Mouse (Mus musculus): Measurements from ENCODE around the gene Litaf. TPM values are rescaled to one million over a fixed set of nuclear protein-coding genes. Genes with fewer than 3 reads are reported as not detected.

Litaf gene
- total and polyA plus RNA-seq, 3 experiments: 25.7 to 50.1 TPM; not detected in 1

- H3K27ac ChIP-seq (ENCODE audit: control insufficient read depth, low read depth, low read length): no peak overlapping the region
- no peak for DNase-seq (ENCODE audit: low read depth, low spot score)
- no peaks in the 10 kb centered on the region for H3K4me1 ChIP-seq (ENCODE audit: control insufficient read depth in 1 of 2, insufficient read depth in 2 of 2, low read length in 2 of 2)
- no peak for TF ChIP-seq ETS1 (IDR thresholded peaks at IDR 0.05; ENCODE audit: low read depth, low read length)
- no peak for TF ChIP-seq BHLHE40 (IDR thresholded peaks at IDR 0.05; ENCODE audit: borderline replicate concordance, low read depth, low read length)
- no peak for TF ChIP-seq MAZ (IDR thresholded peaks at IDR 0.05; ENCODE audit: low read depth, low read length)
- no peak for TF ChIP-seq E2F4 (IDR thresholded peaks at IDR 0.05; ENCODE audit: borderline replicate concordance, low read depth, low read length)
- TF ChIP-seq EP300 (IDR thresholded peaks at IDR 0.05; ENCODE audit: low read depth in 1 of 2, low read length in 2 of 2): no peak
- no peak for TF ChIP-seq NRF1 (IDR thresholded peaks at IDR 0.05; ENCODE audit: insufficient read depth, low read depth, low read length, poor library complexity, severe bottlenecking)
- no peak for TF ChIP-seq SIN3A (IDR thresholded peaks at IDR 0.05; ENCODE audit: low read length)
- TF ChIP-seq MXI1 (IDR thresholded peaks at IDR 0.05; ENCODE audit: low read depth, low read length): no peak
- H3K79me2 ChIP-seq (ENCODE audit: control insufficient read depth, insufficient read depth, low read length, poor library complexity): no peaks in the 10 kb centered on the region
- H3K36me3 ChIP-seq (ENCODE audit: control insufficient read depth in 1 of 2, insufficient read depth in 2 of 2, low read length in 2 of 2): no peaks in the 10 kb centered on the region
- peaks cover 0 to 9% of the 10 kb centered on the region in 2 experiments; a peak in 3 of 4 replicates for H3K27me3 ChIP-seq (ENCODE audit: control insufficient read depth in 1 of 2, insufficient read depth in 2 of 2, low read length in 2 of 2)
- no peak overlapping the region for H3K9ac ChIP-seq (ENCODE audit: control insufficient read depth, low read depth, low read length, poor library complexity, severe bottlenecking)
- no peak overlapping the region for H3K4me3 ChIP-seq (ENCODE audit: control insufficient read depth in 1 of 2, insufficient read depth in 1 of 2, low read depth in 2 of 2, low read length in 2 of 2)
- H3K9me3 ChIP-seq (replicated peaks; ENCODE audit: insufficient read depth, low read length): no peaks in the 10 kb centered on the region
Observed at GRCm38 (mm10) chr16:11047130-11047529, 18.8 kb downstream of the Litaf start.

- H3K4me1 ChIP-seq (ENCODE audit: control insufficient read depth in 1 of 2, insufficient read depth in 2 of 2, low read length in 2 of 2): no peaks in the 10 kb centered on the region
- no peak overlapping the region for H3K4me3 ChIP-seq (ENCODE audit: control insufficient read depth in 1 of 2, insufficient read depth in 1 of 2, low read depth in 2 of 2, low read length in 2 of 2)
- H3K79me2 ChIP-seq (ENCODE audit: control insufficient read depth, insufficient read depth, low read length, poor library complexity): no peaks in the 10 kb centered on the region
- H3K9ac ChIP-seq (ENCODE audit: control insufficient read depth, low read depth, low read length, poor library complexity, severe bottlenecking): no peak overlapping the region
- no peak for DNase-seq (ENCODE audit: low read depth, low spot score)
- no peaks in the 10 kb centered on the region for H3K9me3 ChIP-seq (replicated peaks; ENCODE audit: insufficient read depth, low read length)
- no peak for TF ChIP-seq RCOR1 (IDR thresholded peaks at IDR 0.05; ENCODE audit: low read depth, low read length)
- TF ChIP-seq ELF1 (IDR thresholded peaks at IDR 0.05; ENCODE audit: low read depth, low read length): no peak
- TF ChIP-seq E2F4 (IDR thresholded peaks at IDR 0.05; ENCODE audit: borderline replicate concordance, low read depth, low read length): no peak
- TF ChIP-seq TBP (IDR thresholded peaks at IDR 0.05; ENCODE audit: low read depth, low read length): no peak
- TF ChIP-seq POLR2AphosphoS5 (IDR thresholded peaks at IDR 0.05; ENCODE audit: borderline replicate concordance, low read depth, low read length): no peak
- TF ChIP-seq ZNF384 (IDR thresholded peaks at IDR 0.05; ENCODE audit: low read depth, low read length): no peak
- no peak for TF ChIP-seq TCF12 (IDR thresholded peaks at IDR 0.05; ENCODE audit: low read depth, low read length)
- no peak for TF ChIP-seq MAZ (IDR thresholded peaks at IDR 0.05; ENCODE audit: low read depth, low read length)
- TF ChIP-seq SIN3A (IDR thresholded peaks at IDR 0.05; ENCODE audit: low read length): no peak
- TF ChIP-seq JUND (IDR thresholded peaks at IDR 0.05; ENCODE audit: low read depth, low read length): no peak
- no peak for TF ChIP-seq ETS1 (IDR thresholded peaks at IDR 0.05; ENCODE audit: low read depth, low read length)
- TF ChIP-seq USF1 (IDR thresholded peaks at IDR 0.05; ENCODE audit: low read depth, low read length): no peak
- no peak for TF ChIP-seq BHLHE40 (IDR thresholded peaks at IDR 0.05; ENCODE audit: borderline replicate concordance, low read depth, low read length)
- TF ChIP-seq GABPA (IDR thresholded peaks at IDR 0.05; ENCODE audit: low read depth, low read length): no peak
- no peak for TF ChIP-seq EP300 (IDR thresholded peaks at IDR 0.05; ENCODE audit: low read depth in 1 of 2, low read length in 2 of 2)
- TF ChIP-seq CTCF (IDR thresholded peaks at IDR 0.05 in 2 of 3, conservative IDR thresholded peaks at IDR 0.05 in 1 of 3; ENCODE audit: control insufficient read depth in 1 of 3, insufficient read depth in 1 of 3, low read depth in 2 of 3, low read length in 3 of 3, poor library complexity in 1 of 3, severe bottlenecking in 1 of 3): no peak
- no peak for TF ChIP-seq KAT2A (conservative IDR thresholded peaks at IDR 0.05; ENCODE audit: low read depth, low read length)
- TF ChIP-seq ZKSCAN1 (IDR thresholded peaks at IDR 0.05; ENCODE audit: low read depth, low read length): no peak
- no peak for TF ChIP-seq UBTF (IDR thresholded peaks at IDR 0.05; ENCODE audit: borderline replicate concordance, insufficient read depth, low read depth, low read length)
- no peak for TF ChIP-seq TAL1 (IDR thresholded peaks at IDR 0.05; ENCODE audit: low read length)
- H3K27me3 ChIP-seq (ENCODE audit: control insufficient read depth in 1 of 2, insufficient read depth in 2 of 2, low read length in 2 of 2): peaks cover 0 to 8% of the 10 kb centered on the region in 2 experiments; a peak in 3 of 4 replicates
- H3K27ac ChIP-seq (ENCODE audit: control insufficient read depth, low read depth, low read length): no peak overlapping the region
- H3K36me3 ChIP-seq (ENCODE audit: control insufficient read depth in 1 of 2, insufficient read depth in 2 of 2, low read length in 2 of 2): no peaks in the 10 kb centered on the region
Observed at GRCm38 (mm10) chr16:11046437-11046836, 19.5 kb downstream of the Litaf start.

All from MEL (cell line).